Mouse (Mus musculus) embryo, embryonic 11 days (tissue): ENCODE measurements around the gene Hamp.

ENCODE experiments used
- DNase-seq: peaks from one replicate; pipeline ENCODE4 v3.0.0-alpha.2; 2015

The Hamp gene

GRCm38 (mm10) chr7:30943909-30944635 is at the start of gene Hamp:
Gene Hamp, minus strand, starts transcription at chr7:30944032.
- no peak for DNase-seq

GRCm38 (mm10) chr7:30992148-30992547 is 48.3 kb upstream of the Hamp start:
- DNase-seq, result no peak

GRCm38 (mm10) chr7:30988519-30989162 is 44.8 kb upstream of the Hamp start:
- DNase-seq, result no peak

GRCm38 (mm10) chr7:30985357-30985756 is 41.5 kb upstream of the Hamp start:
- DNase-seq, result no peak

- no peak for DNase-seq
These were observed 37.9 kb upstream of the Hamp start for GRCm38 (mm10) chr7:30981703-30982102.

- peak; percentile 88 for DNase-seq
These were observed 29.9 kb upstream of the Hamp start, which contains the start of gene Fam187b for GRCm38 (mm10) chr7:30973501-30974289. Gene Fam187b, plus strand, starts transcription at chr7:30973790.

GRCm38 (mm10) chr7:30973251-30973500 is 29.3 kb upstream of the Hamp start, which contains the start of gene Lsr:
Gene Lsr, minus strand, starts transcription at chr7:30973464.
- DNase-seq, result peak; percentile 67

GRCm38 (mm10) chr7:30972426-30973250 is 28.8 kb upstream of the Hamp start:
- peak; percentile 16 for DNase-seq

GRCm38 (mm10) chr7:30971901-30972300 is 28.1 kb upstream of the Hamp start:
- no peak for DNase-seq

GRCm38 (mm10) chr7:30969174-30969573 is 25.3 kb upstream of the Hamp start:
- DNase-seq, result no peak

GRCm38 (mm10) chr7:30968611-30969010 is 24.8 kb upstream of the Hamp start:
- DNase-seq, result no peak

GRCm38 (mm10) chr7:30966657-30967056 is 22.8 kb upstream of the Hamp start:
- no peak for DNase-seq

GRCm38 (mm10) chr7:30965677-30966076 is 21.8 kb upstream of the Hamp start:
- DNase-seq, result no peak

GRCm38 (mm10) chr7:30964366-30964765 is 20.5 kb upstream of the Hamp start:
- no peak for DNase-seq

- DNase-seq, result no peak
These were observed 19.0 kb upstream of the Hamp start for GRCm38 (mm10) chr7:30962862-30963261.

GRCm38 (mm10) chr7:30959786-30960349 is 16.0 kb upstream of the Hamp start:
- DNase-seq, result no peak

GRCm38 (mm10) chr7:30958866-30959487 is 15.1 kb upstream of the Hamp start:
- DNase-seq, result no peak

- DNase-seq, result peak; percentile 9
These were observed 14.5 kb upstream of the Hamp start for GRCm38 (mm10) chr7:30958109-30958865.

GRCm38 (mm10) chr7:30957367-30957783 is 13.5 kb upstream of the Hamp start:
- peak; percentile 93 for DNase-seq

- peak; percentile 87 for DNase-seq
These were observed 13.0 kb upstream of the Hamp start, which contains the start of gene Usf2 for GRCm38 (mm10) chr7:30956756-30957366. Gene Usf2, minus strand, starts transcription at chr7:30956803.

- peak; percentile 73 for DNase-seq
These were observed 12.5 kb upstream of the Hamp start for GRCm38 (mm10) chr7:30956357-30956751.
